8 mouse cellular contexts compared by ENCODE assay signal in genomic region chr1:120121930-120122530, GRCm38 (mm10). TPM values are rescaled to one million over a fixed set of nuclear protein-coding genes. Genes with fewer than 3 reads are reported as not detected.
A peak's percentile ranks its signal among the peaks of the same experiment; 100 is the strongest.
DNase-seq lines count a peak whose midpoint lies in the region; ATAC-seq and TF ChIP-seq lines count a peak whose summit lies in the region.

No protein-coding gene starts in this region.

- no peak for DNase-seq in kidney, postnatal 25 days
- DNase-seq in embryo, embryonic 10 days (ENCODE audit: low spot score), result no peak
- no peak for DNase-seq in adrenal gland, postnatal 36 days
- DNase-seq in ovary, postnatal 10 days (ENCODE audit: low spot score), result no peak

- ATAC-seq in kidney, embryonic 14.5 days (ENCODE audit: low FRiP score, low TSS enrichment), result no peak
- no peak for ATAC-seq in hindbrain, embryonic 16.5 days
- ATAC-seq in midbrain, embryonic 15.5 days (replicated peaks), result no peak

- H3K27ac ChIP-seq in kidney, embryonic 14.5 days (ENCODE audit: low read depth, low read length), result peak overlapping the region; percentile 94
- H3K27ac ChIP-seq in bone marrow, adult 2 months (ENCODE audit: control insufficient read depth, insufficient read depth, low read depth, low read length, poor library complexity), result peak overlapping the region; percentile 11; the same call in 1 of the 2 replicates
- peak overlapping the region; percentile 92; the same call in 1 of the 2 replicates for H3K27ac ChIP-seq in hindbrain, embryonic 16.5 days (ENCODE audit: low read depth, low read length)
- peak overlapping the region; percentile 90 for H3K27ac ChIP-seq in midbrain, embryonic 15.5 days

- peak overlapping the region; percentile 57 for H3K4me3 ChIP-seq in kidney, embryonic 14.5 days (ENCODE audit: low read length)
- H3K4me3 ChIP-seq in bone marrow, adult 2 months (replicated peaks; ENCODE audit: control insufficient read depth, low read depth, low read length), result peak overlapping the region; percentile 70
- H3K4me3 ChIP-seq in hindbrain, embryonic 16.5 days (ENCODE audit: low read length), result peak overlapping the region; percentile 74
- H3K4me3 ChIP-seq in midbrain, embryonic 15.5 days, result peak overlapping the region; percentile 65

- H3K27me3 ChIP-seq in kidney, embryonic 14.5 days (ENCODE audit: control insufficient read depth, insufficient read depth, low read length), result no peaks in the 10 kb centered on the region
- no peaks in the 10 kb centered on the region for H3K27me3 ChIP-seq in hindbrain, embryonic 16.5 days (replicated peaks; ENCODE audit: control insufficient read depth, insufficient read depth, low read length)
- H3K27me3 ChIP-seq in midbrain, embryonic 15.5 days (replicated peaks), result no peaks in the 10 kb centered on the region

- no peak for TF ChIP-seq POLR2A in bone marrow, adult 2 months (IDR thresholded peaks at IDR 0.05; ENCODE audit: borderline replicate concordance, control insufficient read depth, low read depth, low read length)

- H3K4me2 ChIP-seq in kidney, embryonic 14.5 days (replicated peaks; ENCODE audit: low read depth, low read length), result peak overlapping the region; percentile 72
- H3K4me2 ChIP-seq in hindbrain, embryonic 16.5 days (ENCODE audit: low read length), result peak overlapping the region; percentile 79
- H3K4me2 ChIP-seq in midbrain, embryonic 15.5 days, result peak overlapping the region; percentile 77

- H3K9ac ChIP-seq in kidney, embryonic 14.5 days (ENCODE audit: low read depth, low read length), result peak overlapping the region; percentile 73
- H3K9ac ChIP-seq in hindbrain, embryonic 16.5 days (ENCODE audit: low read depth, low read length), result no peak overlapping the region
- peak overlapping the region; percentile 58; the same call in 1 of the 2 replicates for H3K9ac ChIP-seq in midbrain, embryonic 15.5 days

- peaks cover 16% of the 10 kb centered on the region for H3K4me1 ChIP-seq in kidney, embryonic 14.5 days (ENCODE audit: control insufficient read depth, insufficient read depth, low read length)
- peaks cover 2% of the 10 kb centered on the region; the same call in 1 of the 2 replicates for H3K4me1 ChIP-seq in bone marrow, adult 2 months (ENCODE audit: control insufficient read depth, insufficient read depth, low read length)
- H3K4me1 ChIP-seq in hindbrain, embryonic 16.5 days (ENCODE audit: control insufficient read depth, insufficient read depth, low read depth, low read length), result peaks cover 19% of the 10 kb centered on the region
- H3K4me1 ChIP-seq in midbrain, embryonic 15.5 days, result peaks cover 21% of the 10 kb centered on the region

- no peak for TF ChIP-seq CTCF in bone marrow, adult 2 months (IDR thresholded peaks at IDR 0.05; ENCODE audit: control insufficient read depth, insufficient read depth, low read length)

- H3K36me3 ChIP-seq in kidney, embryonic 14.5 days (ENCODE audit: control insufficient read depth, insufficient read depth, low read length), result peaks cover 3% of the 10 kb centered on the region; the same call in 1 of the 2 replicates
- no peaks in the 10 kb centered on the region for H3K36me3 ChIP-seq in hindbrain, embryonic 16.5 days (ENCODE audit: control insufficient read depth, insufficient read depth, low read length)
- no peaks in the 10 kb centered on the region for H3K36me3 ChIP-seq in midbrain, embryonic 15.5 days (replicated peaks)

- no peaks in the 10 kb centered on the region for H3K9me3 ChIP-seq in kidney, embryonic 14.5 days (ENCODE audit: control insufficient read depth, low read length)
- no peaks in the 10 kb centered on the region for H3K9me3 ChIP-seq in hindbrain, embryonic 16.5 days (ENCODE audit: control insufficient read depth, low read length)
- no peaks in the 10 kb centered on the region for H3K9me3 ChIP-seq in midbrain, embryonic 15.5 days

- WGBS in kidney, embryonic 14.5 days, result 90% methylated on average over 9 of the region's 9 CpGs
- WGBS in bone marrow, adult 2 months, result 27% methylated on average over 9 of the region's 9 CpGs
- 91% methylated on average over 9 of the region's 9 CpGs for WGBS in hindbrain, embryonic 16.5 days
- 92% methylated on average over 9 of the region's 9 CpGs for WGBS in midbrain, embryonic 15.5 days

RNA-seq across cellular contexts. Expression of gene 3110009E18Rik, which starts 1.0 kb away (rescaled TPM):
- 22.2 and 31.9 TPM in 2 replicates for polyA plus RNA-seq in kidney, embryonic 14.5 days (2014; fragmentation: Nextera tagmentation; extraction: Ambion mirVana)
- polyA plus RNA-seq in bone marrow, adult 2 months (2011; ENCODE audit: insufficient read depth, insufficient read length, low replicate concordance, missing spikeins), result 2.8 and 5.6 TPM in 2 replicates
- polyA plus RNA-seq in hindbrain, embryonic 16.5 days (2015; fragmentation: Nextera tagmentation; extraction: Ambion mirVana), result 9.3 and 13.3 TPM in 2 replicates
- polyA plus RNA-seq in midbrain, embryonic 15.5 days (2015; fragmentation: Nextera tagmentation; extraction: Ambion mirVana), result 14.2 and 16.0 TPM in 2 replicates
- total RNA-seq in adrenal gland, postnatal 36 days (2021), result 10 to 100 TPM; 10.6 to 12.1 TPM

RNA-seq across cellular contexts. Expression of gene Dbi, which starts 1.2 kb away (rescaled TPM):
- 571 and 767 TPM in 2 replicates for polyA plus RNA-seq in kidney, embryonic 14.5 days (2014; fragmentation: Nextera tagmentation; extraction: Ambion mirVana)
- 90.0 and 137 TPM in 2 replicates for polyA plus RNA-seq in bone marrow, adult 2 months (2011; ENCODE audit: insufficient read depth, insufficient read length, low replicate concordance, missing spikeins)
- 1,503 and 1,756 TPM in 2 replicates for polyA plus RNA-seq in hindbrain, embryonic 16.5 days (2015; fragmentation: Nextera tagmentation; extraction: Ambion mirVana)
- 798 and 903 TPM in 2 replicates for polyA plus RNA-seq in midbrain, embryonic 15.5 days (2015; fragmentation: Nextera tagmentation; extraction: Ambion mirVana)
- total RNA-seq in adrenal gland, postnatal 36 days (2021), result 1,000 to 10,000 TPM in 1 of 2 experiments, 100 to 1,000 TPM in 1; 862 to 1,322 TPM

RNA-seq across cellular contexts. Expression of gene Tmem37, which starts 48.2 kb away (rescaled TPM):
- polyA plus RNA-seq in kidney, embryonic 14.5 days (2014; fragmentation: Nextera tagmentation; extraction: Ambion mirVana), result 40.5 and 44.1 TPM in 2 replicates
- 2.0 and 5.8 TPM in 2 replicates for polyA plus RNA-seq in bone marrow, adult 2 months (2011; ENCODE audit: insufficient read depth, insufficient read length, low replicate concordance, missing spikeins)
- 7.7 and 10.1 TPM in 2 replicates for polyA plus RNA-seq in hindbrain, embryonic 16.5 days (2015; fragmentation: Nextera tagmentation; extraction: Ambion mirVana)
- polyA plus RNA-seq in midbrain, embryonic 15.5 days (2015; fragmentation: Nextera tagmentation; extraction: Ambion mirVana), result 7.6 and 9.6 TPM in 2 replicates
- 10 to 100 TPM in 1 of 2 experiments, 1 to 10 TPM in 1; 9.5 to 14.5 TPM for total RNA-seq in adrenal gland, postnatal 36 days (2021)

Comparison
In these comparisons a context has a peak if more than half of its experiments do, and no peak if none do; other contexts are left out.
1. H3K27ac ChIP-seq: peak in every context shown above with its lines; median percentile 94 in kidney, embryonic 14.5 days; 92 in hindbrain, embryonic 16.5 days; 90 in midbrain, embryonic 15.5 days; 11 in bone marrow, adult 2 months.